Mouse (Mus musculus) c-Kit-positive CD71-positive TER-119-positive erythroid progenitor cells, embryonic 14.5 days (primary cell): ENCODE data around the gene Rad1.
"Not testable (repeated sequence)": the region's sequence is repeated elsewhere in the genome, so short reads cannot be mapped to it uniquely, and the experiment has no call there.

Experiments used
- DNase-seq: peaks from one replicate; pipeline ENCODE4 v3.0.0-alpha.2; 2013; ENCODE audit warnings: low spot score

The Rad1 gene

GRCm38 (mm10) chr15:10515166-10515565 is 29.3 kb downstream of the Rad1 start:
- DNase-seq: no peak

GRCm38 (mm10) chr15:10525896-10526295 is 40.1 kb downstream of the Rad1 start:
- no peak for DNase-seq

- DNase-seq: peak; percentile 20
These were observed 45.5 kb downstream of the Rad1 start for GRCm38 (mm10) chr15:10531352-10531751.

DNA sequence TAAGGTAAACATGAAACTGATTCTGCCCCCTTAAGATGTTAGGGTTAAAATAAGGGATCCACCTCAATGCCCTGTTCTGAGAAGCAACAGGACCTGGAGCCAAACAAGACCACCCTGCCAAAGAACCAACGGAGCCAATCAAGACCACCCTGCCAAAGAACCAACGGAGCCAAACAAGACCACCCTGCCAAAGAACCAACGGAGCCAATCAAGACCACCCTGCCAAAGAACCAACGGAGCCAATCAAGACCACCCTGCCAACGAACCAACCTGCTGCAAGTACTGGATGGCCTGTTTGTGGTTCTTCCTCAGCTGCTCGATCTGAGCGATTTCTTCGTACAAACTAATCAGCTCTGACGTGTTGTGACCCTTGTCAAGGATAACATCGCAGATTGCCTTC is 47.5 kb downstream of the Rad1 start:
- DNase-seq: not testable (repeated sequence)

DNA sequence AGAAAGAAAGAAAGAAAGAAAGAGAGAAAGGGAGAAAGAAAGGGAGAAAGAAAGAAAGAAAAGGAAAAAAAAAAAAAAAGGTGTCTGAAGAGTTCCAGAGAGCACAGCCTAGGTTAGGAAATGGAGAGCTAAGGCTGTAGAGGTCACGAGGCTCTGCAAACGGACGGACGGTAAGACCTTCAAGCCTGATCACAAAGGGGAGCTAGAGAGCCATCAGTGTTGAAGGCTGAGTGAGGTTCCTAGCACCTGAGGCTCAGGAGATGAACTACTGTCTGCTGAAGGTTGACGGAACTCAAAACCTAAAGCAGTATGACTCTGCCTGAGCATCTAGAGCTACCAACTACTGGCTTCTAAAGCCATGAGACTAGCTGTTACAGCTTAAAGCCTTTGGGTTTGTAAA is 48.8 kb downstream of the Rad1 start:
- no peak for DNase-seq

DNA sequence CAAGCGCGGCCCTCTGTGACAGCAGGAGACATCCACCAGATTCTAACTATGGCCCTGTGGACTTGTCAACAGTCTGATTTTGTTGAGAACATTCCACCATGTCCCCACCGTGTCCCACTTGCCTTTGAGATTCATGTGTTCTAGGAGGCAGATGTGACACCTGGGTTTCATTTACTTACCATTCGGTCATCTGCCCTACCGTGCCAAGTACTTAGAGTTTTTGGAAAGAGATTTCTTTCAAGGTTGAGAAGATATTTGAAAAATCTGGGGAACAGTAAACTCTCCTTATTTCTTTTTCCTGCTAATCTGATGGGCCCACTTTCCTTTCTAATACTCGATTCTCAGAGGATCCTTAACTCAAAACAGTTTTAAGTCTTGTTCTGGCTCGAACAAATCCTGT is 50.2 kb downstream of the Rad1 start:
- no peak for DNase-seq

- DNase-seq: no peak
These were observed 54.7 kb downstream of the Rad1 start for GRCm38 (mm10) chr15:10540271-10541088.
